Mouse (Mus musculus) colon, adult 2 months (tissue): ENCODE data around the gene Olfr178. TPM values are rescaled to one million over a fixed set of nuclear protein-coding genes. Genes with fewer than 3 reads are reported as not detected.

ENCODE experiments used
- polyA plus RNA-seq: library from polyadenylated mRNA; depleted of rRNA; stranded (reverse); fragments of >200 nt; gene quantifications from 2 replicates; pipeline ENCODE4 v1.2.3, GENCODE M21; 2012; rRNA removed

Olfr178 gene
- not detected in 2 replicates for polyA plus RNA-seq

GRCm38 (mm10) chr16:58891963-58892362 lies at the start of gene Olfr178:
TSS of gene Olfr178 (minus strand) at chr16:58892063.

DNA sequence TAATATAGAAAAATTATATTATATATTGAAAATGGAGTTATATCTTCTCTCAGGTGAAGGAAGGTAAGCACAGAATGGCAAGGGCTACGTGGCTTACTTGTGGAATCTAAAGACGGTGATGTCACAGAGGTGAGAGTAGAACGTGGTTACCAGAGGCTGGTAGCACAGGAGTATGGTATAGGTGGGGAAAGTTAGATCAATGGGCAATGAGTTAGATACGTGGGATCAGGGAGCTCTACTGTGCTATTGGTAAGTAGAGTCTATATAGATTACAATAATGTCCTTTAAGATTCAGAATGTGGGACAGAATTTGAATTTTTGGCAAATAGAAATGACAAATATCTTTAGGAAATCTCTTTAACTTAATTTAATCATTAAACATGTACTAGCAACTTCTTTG lies 37.4 kb upstream of the Olfr178 start, which contains the start of gene Olfr180:
Olfr180 (minus strand) TSS at position 101 of the 400 bp plus-strand sequence.

GRCm38 (mm10) chr16:58928655-58929054 lies 36.8 kb upstream of the Olfr178 start, which contains the start of gene Olfr181:
TSS of gene Olfr181 (minus strand) at chr16:58928755.

DNA sequence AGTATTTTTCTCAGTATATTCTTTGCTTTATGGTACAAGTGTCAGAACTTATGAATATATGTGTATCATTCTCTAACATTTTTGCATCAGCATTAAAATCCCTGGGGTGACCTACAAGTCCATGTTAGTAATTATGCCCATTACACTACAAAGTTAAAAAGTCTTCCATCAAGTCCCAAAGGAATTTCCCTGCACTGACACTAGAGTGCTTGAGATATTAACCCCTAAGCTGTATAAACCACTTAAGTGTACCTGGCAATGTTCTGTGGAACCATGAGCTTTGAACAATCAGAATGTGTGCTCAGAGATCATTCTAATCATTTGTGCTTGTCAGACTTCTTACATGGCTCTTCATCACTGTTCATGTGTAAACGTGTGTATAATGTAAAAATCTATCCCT lies 17.2 kb downstream of the Olfr178 start, which contains the start of gene Olfr177:
Olfr177 (minus strand) TSS at position 101 of the 400 bp plus-strand sequence.

Other genes starting within 250 kb of the Olfr178 start
- gene Cpox, start 221.8 kb downstream of the Olfr178 start, polyA plus RNA-seq = 14.6 and 15.9 TPM in 2 replicates
- 0.25 and 0.70 TPM in 2 replicates for gene Gpr15, start 173.0 kb downstream of the Olfr178 start, polyA plus RNA-seq
- gene Cldnd1, start 164.2 kb downstream of the Olfr178 start, polyA plus RNA-seq = 52.8 and 69.2 TPM in 2 replicates
- gene Olfr172, start 128.9 kb downstream of the Olfr178 start, polyA plus RNA-seq = not detected in 2 replicates
- not detected in 2 replicates for gene Olfr173, start 91.8 kb downstream of the Olfr178 start, polyA plus RNA-seq
- gene Olfr175-ps1, start 65.3 kb downstream of the Olfr178 start, polyA plus RNA-seq = not detected in 2 replicates
- gene Olfr177, start 17.3 kb downstream of the Olfr178 start, polyA plus RNA-seq = not detected in 2 replicates
- gene Olfr181, start 36.7 kb upstream of the Olfr178 start, polyA plus RNA-seq = not detected in 2 replicates
- not detected in 2 replicates for gene Olfr180, start 37.3 kb upstream of the Olfr178 start, polyA plus RNA-seq
- gene Olfr183, start 103.3 kb upstream of the Olfr178 start, polyA plus RNA-seq = not detected in 2 replicates
- gene Olfr186, start 138.2 kb upstream of the Olfr178 start, polyA plus RNA-seq = not detected in 2 replicates
- not detected in 2 replicates for gene Olfr187, start 147.7 kb upstream of the Olfr178 start, polyA plus RNA-seq
- not detected in 2 replicates for gene Olfr190, start 185.9 kb upstream of the Olfr178 start, polyA plus RNA-seq
- not detected in 2 replicates for gene Olfr191, start 197.8 kb upstream of the Olfr178 start, polyA plus RNA-seq
- gene Olfr193, start 219.8 kb upstream of the Olfr178 start, polyA plus RNA-seq = not detected in 2 replicates
- not detected in 2 replicates for gene Olfr194, start 229.0 kb upstream of the Olfr178 start, polyA plus RNA-seq